In the genomic region with DNA sequence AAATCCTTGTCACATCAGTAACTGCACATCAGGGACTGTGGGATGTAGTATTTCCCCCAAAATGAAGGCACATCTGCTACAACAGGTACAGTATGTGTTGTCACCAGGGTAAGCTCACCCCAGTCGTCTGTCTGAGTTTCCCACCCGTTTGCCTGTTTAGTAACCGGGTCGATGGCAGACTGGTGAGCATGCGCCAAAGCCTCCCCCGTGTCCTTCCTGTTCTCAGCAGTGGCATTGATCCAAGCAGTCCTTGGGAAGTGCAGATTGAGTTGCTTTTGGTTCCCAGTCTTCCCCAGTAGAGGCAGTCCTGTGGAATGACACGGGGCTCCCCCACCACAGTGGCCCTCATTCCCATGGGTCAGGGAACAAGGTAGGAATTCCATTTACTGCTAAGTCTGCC, we compare ENCODE assay signal across 15 mouse cellular contexts.
"Had no signal": no experiment of that assay in that cellular context is flagged by ENCODE, and none has a peak within 500 bp of the region (broad histone marks: within the 10 kb centered on the region; RNA-seq: fewer than 3 reads in every experiment).

No protein-coding gene starts in this region.

- DNase-seq: gastrocnemius, postnatal 14 days; gastrocnemius, postnatal 36 days; heart, adult 11 months; heart, adult 2 months; heart, postnatal 14 days; heart, postnatal 36 days; kidney, adult 11 months; kidney, adult 2 months; kidney, adult 9 months; kidney, postnatal 14 days; kidney, postnatal 36 days; left cerebral cortex, postnatal 4 days had no signal

- ATAC-seq: hindbrain, postnatal 0 days; intestine, embryonic 16.5 days; liver, embryonic 12.5 days had no signal
